Mouse (Mus musculus): ENCODE data around the gene Trpm6.

DNA sequence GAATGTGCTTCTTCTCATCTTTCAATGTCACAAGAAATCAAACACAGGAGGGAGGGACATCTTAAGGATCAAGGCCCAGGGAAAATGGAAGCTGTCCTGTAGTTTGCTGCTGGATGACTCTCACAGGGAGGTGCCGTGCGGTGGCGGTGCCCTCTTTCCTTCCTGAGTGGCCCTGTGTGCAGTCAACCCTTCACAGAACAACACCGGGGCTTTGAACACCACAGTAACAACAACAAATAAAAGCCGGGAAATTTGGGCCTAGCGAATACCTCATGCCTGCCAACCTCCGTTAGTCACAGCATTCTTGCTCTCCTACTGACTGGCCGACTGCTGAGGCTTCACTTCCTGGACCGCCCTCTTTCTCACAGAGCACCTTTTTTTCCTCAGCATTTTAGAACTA lies 9.1 kb downstream of the Trpm6 start:
- no peak for TF ChIP-seq CTCF (IDR thresholded peaks at IDR 0.05)
- TF ChIP-seq POLR2A (IDR thresholded peaks at IDR 0.05; ENCODE audit: insufficient read depth, low read depth, low read length) = no peak
- no peak for TF ChIP-seq EP300 (IDR thresholded peaks at IDR 0.05; ENCODE audit: insufficient read depth, low read depth, low read length)

Data from heart, adult 2 months (tissue).